Mouse (Mus musculus): ENCODE data around the gene Xpo4.
"Not testable (repeated sequence)": the region's sequence is repeated elsewhere in the genome, so short reads cannot be mapped to it uniquely, and the experiment has no call there.

Xpo4 gene

GRCm38 (mm10) chr14:57664822-57665627 is at the start of gene Xpo4:
Gene Xpo4, minus strand, starts transcription at chr14:57665430.
- peak; percentile 84 for DNase-seq

- no peak for DNase-seq
Measured at GRCm38 (mm10) chr14:57712884-57713283, 47.7 kb upstream of the Xpo4 start.

GRCm38 (mm10) chr14:57711059-57711458 is 45.8 kb upstream of the Xpo4 start:
- DNase-seq, result no peak

- no peak for DNase-seq
Measured at GRCm38 (mm10) chr14:57709171-57709570, 43.9 kb upstream of the Xpo4 start.

GRCm38 (mm10) chr14:57708580-57708979 is 43.4 kb upstream of the Xpo4 start:
- no peak for DNase-seq

- DNase-seq, result no peak
Measured at GRCm38 (mm10) chr14:57707100-57707893, 42.1 kb upstream of the Xpo4 start.

GRCm38 (mm10) chr14:57706760-57707099 is 41.5 kb upstream of the Xpo4 start:
- DNase-seq, result no peak

GRCm38 (mm10) chr14:57705759-57706158 is 40.5 kb upstream of the Xpo4 start:
- DNase-seq, result no peak

- no peak for DNase-seq
Measured at GRCm38 (mm10) chr14:57705075-57705474, 39.8 kb upstream of the Xpo4 start.

- no peak for DNase-seq
Measured at GRCm38 (mm10) chr14:57701915-57702477, 36.8 kb upstream of the Xpo4 start.

GRCm38 (mm10) chr14:57699461-57699970 is 34.3 kb upstream of the Xpo4 start:
- no peak for DNase-seq

- DNase-seq, result no peak
Measured at GRCm38 (mm10) chr14:57699016-57699415, 33.8 kb upstream of the Xpo4 start.

- DNase-seq, result no peak
Measured at GRCm38 (mm10) chr14:57696066-57696465, 30.8 kb upstream of the Xpo4 start.

GRCm38 (mm10) chr14:57695550-57695949 is 30.3 kb upstream of the Xpo4 start:
- DNase-seq, result no peak

GRCm38 (mm10) chr14:57694246-57694645 is 29.0 kb upstream of the Xpo4 start:
- DNase-seq, result no peak

- DNase-seq, result no peak
Measured at GRCm38 (mm10) chr14:57692517-57693130, 27.4 kb upstream of the Xpo4 start.

GRCm38 (mm10) chr14:57691316-57691715 is 26.1 kb upstream of the Xpo4 start:
- no peak for DNase-seq

GRCm38 (mm10) chr14:57690681-57691080 is 25.5 kb upstream of the Xpo4 start:
- DNase-seq, result no peak

- DNase-seq, result not testable (repeated sequence)
Measured at GRCm38 (mm10) chr14:57688066-57688465, 22.8 kb upstream of the Xpo4 start.

GRCm38 (mm10) chr14:57687441-57687840 is 22.2 kb upstream of the Xpo4 start:
- no peak for DNase-seq

GRCm38 (mm10) chr14:57686647-57687046 is 21.4 kb upstream of the Xpo4 start:
- DNase-seq, result no peak

- DNase-seq, result no peak
Measured at GRCm38 (mm10) chr14:57684579-57684978, 19.3 kb upstream of the Xpo4 start.

- no peak for DNase-seq
Measured at GRCm38 (mm10) chr14:57682751-57683150, 17.5 kb upstream of the Xpo4 start.
